Mouse (Mus musculus) stomach, postnatal 0 days (tissue): ENCODE data around the gene Hectd4.

Experiments
- CTCF ChIP-seq: IDR thresholded peaks from 2 replicates; pipeline ENCODE4 v1.5.1; 2016; ENCODE audit warnings: antibody characterized with exemption, low read depth, mild to moderate bottlenecking, moderate library complexity
- EP300 ChIP-seq: optimal IDR thresholded peaks from 2 replicates; pipeline ENCODE3; 2016; ENCODE audit warnings: antibody characterized with exemption

- TF ChIP-seq CTCF (no peak), EP300 (no peak)
Observed at GRCm38 (mm10) chr5:121326079-121326805, 106.2 kb downstream of the Hectd4 start.
